Comparison of ENCODE assay signal across 19 mouse cellular contexts in genomic region chr2:141954795-141955194, GRCm38 (mm10).
DNase-seq lines count a peak whose midpoint lies in the region; ATAC-seq lines count a peak whose summit lies in the region.
"Had no signal": no experiment of that assay in that cellular context is flagged by ENCODE, and none has a peak within 500 bp of the region (broad histone marks: within the 10 kb centered on the region; RNA-seq: fewer than 3 reads in every experiment).

No protein-coding gene starts in this region.

- WGBS in midbrain, embryonic 10.5 days = 60% methylated on average over 1 of the region's 1 CpGs
- 39% methylated on average over 1 of the region's 1 CpGs for WGBS in midbrain, embryonic 15.5 days
- WGBS in forebrain, embryonic 12.5 days = 22% methylated on average over 1 of the region's 1 CpGs
- WGBS in midbrain, embryonic 14.5 days = 37% methylated on average over 1 of the region's 1 CpGs

- H3K27me3 ChIP-seq in midbrain, embryonic 10.5 days (ENCODE audit: low read depth, poor library complexity, severe bottlenecking) = no peaks in the 10 kb centered on the region
- no peaks in the 10 kb centered on the region for H3K27me3 ChIP-seq in midbrain, embryonic 15.5 days (replicated peaks)
- H3K27me3 ChIP-seq in forebrain, embryonic 12.5 days = no peaks in the 10 kb centered on the region
- no peaks in the 10 kb centered on the region for H3K27me3 ChIP-seq in midbrain, embryonic 14.5 days (ENCODE audit: control insufficient read depth, insufficient read depth, low read length)
- H3K27me3 ChIP-seq: limb, embryonic 15.5 days; neural tube, embryonic 12.5 days had no signal

- peak overlapping the region; percentile 63; the same call in 1 of the 2 replicates for H3K27ac ChIP-seq in midbrain, embryonic 10.5 days (replicated peaks)
- no peak overlapping the region for H3K27ac ChIP-seq in midbrain, embryonic 15.5 days
- H3K27ac ChIP-seq in forebrain, embryonic 12.5 days = no peak overlapping the region
- H3K27ac ChIP-seq in midbrain, embryonic 14.5 days (replicated peaks; ENCODE audit: low read depth, low read length) = no peak overlapping the region
- H3K27ac ChIP-seq: embryonic facial prominence, embryonic 10.5 days; heart, embryonic 10.5 days; limb, embryonic 15.5 days; neural tube, embryonic 12.5 days; stomach, postnatal 0 days had no signal

- ATAC-seq in midbrain, embryonic 15.5 days (replicated peaks) = no peak
- ATAC-seq in forebrain, embryonic 12.5 days (ENCODE audit: low FRiP score) = peak; percentile 62; the same call in 1 of the 2 replicates
- peak; percentile 31; the same call in 1 of the 2 replicates for ATAC-seq in midbrain, embryonic 14.5 days (ENCODE audit: low FRiP score, low TSS enrichment)

- H3K4me3 ChIP-seq in midbrain, embryonic 10.5 days = no peak overlapping the region
- no peak overlapping the region for H3K4me3 ChIP-seq in midbrain, embryonic 15.5 days
- no peak overlapping the region for H3K4me3 ChIP-seq in forebrain, embryonic 12.5 days (replicated peaks)
- no peak overlapping the region for H3K4me3 ChIP-seq in midbrain, embryonic 14.5 days (replicated peaks; ENCODE audit: low read depth, low read length)
- H3K4me3 ChIP-seq: embryonic facial prominence, embryonic 10.5 days; heart, embryonic 10.5 days; limb, embryonic 15.5 days; neural tube, embryonic 12.5 days had no signal

- H3K4me1 ChIP-seq in midbrain, embryonic 10.5 days = peaks cover 16% of the 10 kb centered on the region
- 0 out of 2 replicates have a peak, but pooled peaks cover 7% of the 10 kb centered on the region for H3K4me1 ChIP-seq in midbrain, embryonic 15.5 days
- H3K4me1 ChIP-seq in forebrain, embryonic 12.5 days = peaks cover 16% of the 10 kb centered on the region
- no peaks in the 10 kb centered on the region for H3K4me1 ChIP-seq in midbrain, embryonic 14.5 days (ENCODE audit: control insufficient read depth, insufficient read depth, low read length)
- H3K4me1 ChIP-seq: heart, embryonic 10.5 days; limb, embryonic 15.5 days; neural tube, embryonic 12.5 days had no signal

- no peaks in the 10 kb centered on the region for H3K36me3 ChIP-seq in midbrain, embryonic 10.5 days
- no peaks in the 10 kb centered on the region for H3K36me3 ChIP-seq in midbrain, embryonic 15.5 days (replicated peaks)
- H3K36me3 ChIP-seq in forebrain, embryonic 12.5 days (replicated peaks) = no peaks in the 10 kb centered on the region
- no peaks in the 10 kb centered on the region for H3K36me3 ChIP-seq in midbrain, embryonic 14.5 days (ENCODE audit: control insufficient read depth, insufficient read depth, low read length)
- H3K36me3 ChIP-seq: embryonic facial prominence, embryonic 10.5 days; heart, embryonic 10.5 days; limb, embryonic 15.5 days; neural tube, embryonic 12.5 days had no signal

- peak; percentile 2 for DNase-seq in embryo, embryonic 11 days
- DNase-seq in embryo, embryonic 10 days (ENCODE audit: low spot score) = no peak
- no peak for DNase-seq in midbrain, embryonic 10.5 days (ENCODE audit: low spot score)
- DNase-seq in midbrain, embryonic 14.5 days = peak; percentile 13
- DNase-seq in ovary, postnatal 14 days (ENCODE audit: low spot score) = no peak
- DNase-seq: adrenal gland, postnatal 10 days; heart, postnatal 10 days; kidney, adult 2 months; kidney, postnatal 25 days; lung, postnatal 4 days; right cerebral cortex, postnatal 25 days; thymus, postnatal 36 days had no signal

- no peak overlapping the region for H3K4me2 ChIP-seq in midbrain, embryonic 15.5 days
- no peak overlapping the region for H3K4me2 ChIP-seq in forebrain, embryonic 12.5 days
- H3K4me2 ChIP-seq in midbrain, embryonic 14.5 days (ENCODE audit: low read length) = no peak overlapping the region
- H3K4me2 ChIP-seq: limb, embryonic 15.5 days; neural tube, embryonic 12.5 days had no signal

- no peaks in the 10 kb centered on the region for H3K9me3 ChIP-seq in midbrain, embryonic 10.5 days (replicated peaks)
- H3K9me3 ChIP-seq in midbrain, embryonic 15.5 days = no peaks in the 10 kb centered on the region
- no peaks in the 10 kb centered on the region for H3K9me3 ChIP-seq in forebrain, embryonic 12.5 days
- H3K9me3 ChIP-seq in midbrain, embryonic 14.5 days (ENCODE audit: control insufficient read depth, low read length) = no peaks in the 10 kb centered on the region
- H3K9me3 ChIP-seq: embryonic facial prominence, embryonic 10.5 days; heart, embryonic 10.5 days; limb, embryonic 15.5 days; neural tube, embryonic 12.5 days had no signal

- H3K9ac ChIP-seq in midbrain, embryonic 15.5 days = no peak overlapping the region
- H3K9ac ChIP-seq in forebrain, embryonic 12.5 days = no peak overlapping the region
- H3K9ac ChIP-seq in midbrain, embryonic 14.5 days (replicated peaks; ENCODE audit: low read length) = no peak overlapping the region
- H3K9ac ChIP-seq: limb, embryonic 15.5 days; neural tube, embryonic 12.5 days had no signal

Comparison
In these comparisons a context has a peak if more than half of its experiments do, and no peak if none do; other contexts are left out.
1. DNase-seq: peak in embryo, embryonic 11 days (single experiment) and midbrain, embryonic 14.5 days (single experiment); none in embryo, embryonic 10 days (single experiment), midbrain, embryonic 10.5 days (single experiment) and ovary, postnatal 14 days (single experiment).